Mouse (Mus musculus) stomach, embryonic 16.5 days (tissue): ENCODE results near the gene Kcnq2. TPM values are rescaled to one million over a fixed set of nuclear protein-coding genes. Genes with fewer than 3 reads are reported as not detected.
A peak's percentile ranks its signal among the peaks of the same experiment; 100 is the strongest.

Experiments used
- ATAC-seq: fragments of 200-750 bp; cut with Nextera tagmentation; 2 replicates; pipeline ENCODE4 v1.8.0; 2017; ENCODE audit warnings: moderate number of reproducible peaks, moderate TSS enrichment; ENCODE audit not compliant: insufficient read depth, low FRiP score
- H3K27ac ChIP-seq: fragments of 300-500 bp; sonication (generic); 2 replicates; pipeline ENCODE4 v1.5.1; 2014; ENCODE audit warnings: low read length
- H3K27me3 ChIP-seq: fragments of 300-500 bp; sonication (generic); 2 replicates; pipeline ENCODE4 v1.6.1; 2014; ENCODE audit warnings: low read length, control low read depth, mixed read lengths; ENCODE audit not compliant: control insufficient read depth, insufficient read depth
- H3K36me3 ChIP-seq: fragments of 300-500 bp; sonication (generic); 2 replicates; pipeline ENCODE4 v1.6.1; 2014; ENCODE audit warnings: low read length; ENCODE audit not compliant: control insufficient read depth, insufficient read depth
- H3K4me1 ChIP-seq: fragments of 300-500 bp; sonication (generic); 2 replicates; pipeline ENCODE4 v1.6.1; 2014; ENCODE audit warnings: low read length, control low read depth, mixed read lengths; ENCODE audit not compliant: control insufficient read depth, insufficient read depth
- H3K4me2 ChIP-seq: fragments of 300-500 bp; sonication (generic); 2 replicates; pipeline ENCODE4 v1.6.1; 2014; ENCODE audit warnings: low read depth, low read length, mixed read lengths
- H3K4me3 ChIP-seq: fragments of 300-500 bp; sonication (generic); replicated peaks from 2 replicates; pipeline ENCODE4 v1.5.1; 2014; ENCODE audit warnings: mild to moderate bottlenecking, low read length
- H3K9ac ChIP-seq: fragments of 300-500 bp; sonication (generic); 2 replicates; pipeline ENCODE4 v1.6.1; 2014; ENCODE audit warnings: low read length
- H3K9me3 ChIP-seq: fragments of 300-500 bp; sonication (generic); replicated peaks from 2 replicates; pipeline ENCODE4 v1.6.1; 2016; ENCODE audit warnings: low read length, control low read depth; ENCODE audit not compliant: control insufficient read depth
- WGBS: fragments of 180-500 bp; shearing (Covaris S2); extraction: QIAGEN DNeasy Blood & Tissue Kit; methylation state at CpG from one replicate; pipeline ENCODE4 v1.1.7; 2014; 5-methylcytosine and 5-hydroxymethylcytosine counted together
- polyA plus RNA-seq: library from polyadenylated mRNA; unstranded; fragments of >200 nt; fragmentation: Nextera tagmentation; extraction: Ambion mirVana; gene quantifications from 2 replicates; pipeline ENCODE4 v1.2.1, GENCODE M21; 2015

Kcnq2 gene
- polyA plus RNA-seq, 1 experiment from 2014 or later = 1.1 TPM

GRCm38 (mm10) chr2:181100087-181100486, 35.0 kb downstream of the Kcnq2 start:
- Histone ChIP-seq H3K36me3 (no peaks in the 10 kb centered on the region), H3K9ac (no peak overlapping the region), H3K4me2 (no peak overlapping the region), H3K27ac (no peak overlapping the region), H3K4me1 (no peaks in the 10 kb centered on the region), H3K4me3 (no peak overlapping the region), H3K27me3 (no peaks in the 10 kb centered on the region), H3K9me3 (no peaks in the 10 kb centered on the region)
- ATAC-seq = no peak
- WGBS = 78% methylated on average over 2 of the region's 2 CpGs

DNA sequence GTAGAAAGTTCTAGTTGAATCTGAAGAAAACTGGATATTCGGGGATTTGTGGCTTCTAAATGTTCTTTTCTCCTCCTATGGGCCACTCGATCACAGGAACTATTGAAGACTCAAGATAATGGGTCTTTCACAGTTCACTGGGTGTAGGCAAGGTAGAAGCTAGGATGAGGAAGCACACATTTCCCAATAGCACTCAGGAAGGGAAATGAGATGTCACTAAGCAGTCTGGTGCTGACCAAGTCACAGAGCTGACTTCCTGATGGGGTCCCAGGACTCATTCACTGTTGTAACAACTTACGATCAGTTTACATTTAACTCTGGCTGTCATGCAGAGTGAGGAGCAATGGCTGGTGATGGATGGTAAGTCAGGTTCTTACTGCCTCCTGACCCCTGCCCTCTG, 45.0 kb downstream of the Kcnq2 start:
- H3K9ac ChIP-seq = no peak overlapping the region
- no peak overlapping the region for H3K4me2 ChIP-seq
- no peak for ATAC-seq
- no peaks in the 10 kb centered on the region for H3K36me3 ChIP-seq
- no peaks in the 10 kb centered on the region for H3K9me3 ChIP-seq
- H3K27ac ChIP-seq = no peak overlapping the region
- no peak overlapping the region for H3K4me3 ChIP-seq
- H3K27me3 ChIP-seq = no peaks in the 10 kb centered on the region
- 58% methylated on average over 3 of the region's 3 CpGs for WGBS
- no peaks in the 10 kb centered on the region for H3K4me1 ChIP-seq

- Histone ChIP-seq H3K27ac (no peak overlapping the region), H3K4me2 (no peak overlapping the region), H3K27me3 (no peaks in the 10 kb centered on the region), H3K9ac (no peak overlapping the region), H3K9me3 (no peaks in the 10 kb centered on the region), H3K36me3 (no peaks in the 10 kb centered on the region), H3K4me1 (0 out of 2 replicates have a peak, but pooled peaks cover 7% of the 10 kb centered on the region), H3K4me3 (no peak overlapping the region)
- 60% methylated on average over 8 of the region's 8 CpGs for WGBS
- ATAC-seq = no peak
Observed at GRCm38 (mm10) chr2:181084997-181085396, 50.1 kb downstream of the Kcnq2 start.

DNA sequence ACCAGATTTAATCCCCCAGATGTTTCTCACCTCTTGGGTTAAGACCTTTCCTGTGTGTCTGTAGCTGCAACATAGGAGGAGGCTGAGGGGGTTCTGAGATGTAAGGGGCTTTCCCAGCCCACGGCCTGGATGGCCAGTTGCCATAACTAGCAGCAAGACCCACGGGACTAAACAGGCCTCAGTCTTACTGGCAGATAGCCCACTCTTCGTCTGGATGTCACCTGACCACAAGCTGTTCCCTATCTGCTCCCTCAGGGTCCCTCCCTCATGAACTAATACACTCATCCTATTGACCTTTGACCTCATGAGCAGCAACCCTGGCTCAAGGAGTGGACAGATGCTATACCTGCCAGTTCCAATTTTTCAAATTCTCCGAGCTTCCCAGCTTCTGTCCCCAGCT, 51.2 kb downstream of the Kcnq2 start:
- WGBS = 44% methylated on average over 4 of the region's 4 CpGs
- H3K4me3 ChIP-seq = no peak overlapping the region
- 0 out of 2 replicates have a peak, but pooled peaks cover 7% of the 10 kb centered on the region for H3K4me1 ChIP-seq
- H3K4me2 ChIP-seq = no peak overlapping the region
- 0 out of 2 replicates have a peak, but pooled peaks have one; percentile 9 for ATAC-seq
- no peaks in the 10 kb centered on the region for H3K36me3 ChIP-seq
- no peaks in the 10 kb centered on the region for H3K27me3 ChIP-seq
- H3K27ac ChIP-seq = no peak overlapping the region
- H3K9me3 ChIP-seq = no peaks in the 10 kb centered on the region
- H3K9ac ChIP-seq = no peak overlapping the region

- Histone ChIP-seq H3K27me3 (no peaks in the 10 kb centered on the region), H3K4me1 (0 out of 2 replicates have a peak, but pooled peaks cover 7% of the 10 kb centered on the region), H3K27ac (no peak overlapping the region), H3K4me2 (no peak overlapping the region), H3K36me3 (no peaks in the 10 kb centered on the region), H3K9me3 (no peaks in the 10 kb centered on the region), H3K4me3 (no peak overlapping the region), H3K9ac (0 out of 2 replicates have a peak overlapping the region, but pooled peaks have one; percentile 5)
- ATAC-seq = peak; percentile 34; the same call in 1 of the 2 replicates
- 57% methylated on average over 5 of the region's 5 CpGs for WGBS
Observed at GRCm38 (mm10) chr2:181080886-181081285, 54.2 kb downstream of the Kcnq2 start.

DNA sequence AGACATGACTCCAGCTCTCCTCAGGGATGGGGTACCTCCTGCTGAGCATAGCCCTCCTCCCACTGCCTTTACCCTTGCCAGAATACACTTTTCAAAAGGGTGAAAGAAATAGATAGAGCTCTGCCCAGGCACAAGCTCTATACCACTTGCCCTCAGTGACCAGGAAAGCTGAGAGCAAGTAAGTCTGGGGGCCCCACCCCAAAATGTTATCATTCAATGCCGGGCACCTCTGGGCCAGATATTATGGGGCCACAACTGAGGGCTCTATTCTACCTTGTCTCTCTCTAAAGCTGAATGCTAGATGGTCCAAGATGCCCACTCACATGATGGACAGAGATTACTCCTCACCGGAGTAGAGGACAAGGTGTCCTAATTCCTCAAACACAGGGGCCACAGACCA, 55.6 kb downstream of the Kcnq2 start:
- H3K27me3 ChIP-seq = no peaks in the 10 kb centered on the region
- H3K4me2 ChIP-seq = no peak overlapping the region
- no peak overlapping the region for H3K27ac ChIP-seq
- no peak overlapping the region for H3K9ac ChIP-seq
- no peaks in the 10 kb centered on the region for H3K36me3 ChIP-seq
- H3K9me3 ChIP-seq = no peaks in the 10 kb centered on the region
- 0 out of 2 replicates have a peak, but pooled peaks cover 7% of the 10 kb centered on the region for H3K4me1 ChIP-seq
- H3K4me3 ChIP-seq = no peak overlapping the region
- WGBS = 77% methylated on average over 2 of the region's 2 CpGs
- no peak for ATAC-seq

GRCm38 (mm10) chr2:181078908-181079307, 56.2 kb downstream of the Kcnq2 start:
- H3K4me2 ChIP-seq = no peak overlapping the region
- no peaks in the 10 kb centered on the region for H3K27me3 ChIP-seq
- 90% methylated on average over 2 of the region's 2 CpGs for WGBS
- ATAC-seq = no peak
- no peak overlapping the region for H3K27ac ChIP-seq
- no peak overlapping the region for H3K9ac ChIP-seq
- H3K4me1 ChIP-seq = 0 out of 2 replicates have a peak, but pooled peaks cover 7% of the 10 kb centered on the region
- no peaks in the 10 kb centered on the region for H3K9me3 ChIP-seq
- H3K36me3 ChIP-seq = no peaks in the 10 kb centered on the region
- H3K4me3 ChIP-seq = no peak overlapping the region

DNA sequence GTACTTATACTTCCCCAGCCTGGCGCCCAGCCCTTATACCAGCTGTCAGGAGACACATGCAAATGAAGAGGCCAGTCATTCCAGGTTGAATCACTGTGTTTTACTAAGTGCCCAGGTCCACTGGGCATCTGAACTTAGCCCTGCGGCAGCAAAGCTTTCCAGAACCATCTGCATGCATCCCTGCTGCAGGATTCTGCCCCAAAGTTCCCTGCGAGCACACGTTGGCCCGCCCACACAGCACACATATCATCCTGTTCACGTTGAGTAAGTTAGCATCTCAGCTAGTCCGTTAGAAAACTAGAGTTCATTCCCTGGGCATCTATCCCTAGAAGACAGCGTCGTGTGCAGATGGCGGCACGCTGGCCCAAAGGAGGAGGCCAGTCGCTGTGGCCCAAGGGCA, 59.6 kb downstream of the Kcnq2 start:
- Histone ChIP-seq H3K27me3 (no peaks in the 10 kb centered on the region), H3K4me1 (0 out of 2 replicates have a peak, but pooled peaks cover under 1% of the 10 kb centered on the region), H3K4me3 (no peak overlapping the region), H3K27ac (no peak overlapping the region), H3K4me2 (no peak overlapping the region), H3K9me3 (no peaks in the 10 kb centered on the region), H3K36me3 (no peaks in the 10 kb centered on the region), H3K9ac (no peak overlapping the region)
- no peak for ATAC-seq
- 82% methylated on average over 12 of the region's 12 CpGs for WGBS

- H3K36me3 ChIP-seq = no peaks in the 10 kb centered on the region
- WGBS = 0% methylated on average over 1 of the region's 1 CpGs
Observed at GRCm38 (mm10) chr2:181072403-181072714, 62.7 kb downstream of the Kcnq2 start.

More at GRCm38 (mm10) chr2:181072403-181072714, 62.7 kb downstream of the Kcnq2 start:
- H3K27ac ChIP-seq = no peak overlapping the region
- no peak overlapping the region for H3K4me3 ChIP-seq
- ATAC-seq = peak; percentile 27; the same call in 1 of the 2 replicates
- H3K27me3 ChIP-seq = no peaks in the 10 kb centered on the region
- H3K9ac ChIP-seq = no peak overlapping the region
- no peaks in the 10 kb centered on the region for H3K9me3 ChIP-seq
- H3K4me1 ChIP-seq = no peaks in the 10 kb centered on the region
- no peak overlapping the region for H3K4me2 ChIP-seq
